Mouse (Mus musculus) forebrain, postnatal 0 days (tissue): ENCODE measurements around the gene Fcrl6. TPM values are rescaled to one million over a fixed set of nuclear protein-coding genes. Genes with fewer than 3 reads are reported as not detected.

Experiments used
- ATAC-seq: fragments of 200-750 bp; cut with Nextera tagmentation; 2 replicates; pipeline ENCODE4 v1.8.0; 2017; ENCODE audit warnings: mild to moderate bottlenecking, moderate library complexity
- DNase-seq: peaks from one replicate; pipeline ENCODE4 v3.0.0-alpha.2; 2015
- H3K27ac ChIP-seq: fragments of 300-500 bp; sonication (generic); 2 replicates; pipeline ENCODE4 v1.5.1; 2014; ENCODE audit warnings: low read depth, mild to moderate bottlenecking, antibody characterized with exemption, low read length, moderate library complexity, mixed read lengths
- H3K27me3 ChIP-seq: fragments of 300-500 bp; sonication (generic); 2 replicates; pipeline ENCODE4 v1.6.1; 2014; ENCODE audit warnings: mild to moderate bottlenecking, low read length, mixed read lengths; ENCODE audit not compliant: insufficient read depth
- H3K36me3 ChIP-seq: fragments of 300-500 bp; sonication (generic); 2 replicates; pipeline ENCODE4 v1.6.1; 2014; ENCODE audit warnings: mild to moderate bottlenecking, moderate library complexity; ENCODE audit not compliant: insufficient read depth
- H3K4me1 ChIP-seq: fragments of 300-500 bp; sonication (generic); 2 replicates; pipeline ENCODE4 v1.6.1; 2014; ENCODE audit warnings: antibody characterized with exemption; ENCODE audit not compliant: insufficient read depth
- H3K4me2 ChIP-seq: fragments of 300-500 bp; sonication (generic); 2 replicates; pipeline ENCODE4 v1.6.1; 2014; ENCODE audit warnings: low read depth, mild to moderate bottlenecking, moderate library complexity
- H3K4me3 ChIP-seq: fragments of 300-500 bp; sonication (generic); 2 replicates; pipeline ENCODE4 v1.5.1; 2014; ENCODE audit warnings: low read depth, low read length, mixed read lengths
- H3K9ac ChIP-seq: fragments of 300-500 bp; sonication (generic); 2 replicates; pipeline ENCODE4 v1.6.1; 2014; ENCODE audit warnings: mild to moderate bottlenecking
- H3K9me3 ChIP-seq: fragments of 300-500 bp; sonication (generic); 2 replicates; pipeline ENCODE4 v1.6.1; 2016; ENCODE audit warnings: low read length
- CTCF ChIP-seq: sonication (generic); IDR thresholded peaks from 2 replicates; pipeline ENCODE4 v1.5.1; 2016; ENCODE audit warnings: antibody characterized with exemption, control low read depth, low read depth
- WGBS: fragments of 180-500 bp; shearing (Covaris S2); extraction: QIAGEN DNeasy Blood & Tissue Kit; methylation state at CpG from one replicate; pipeline ENCODE4 v1.1.7; 2014; 5-methylcytosine and 5-hydroxymethylcytosine counted together
- polyA plus RNA-seq: library from polyadenylated mRNA; unstranded; fragments of >200 nt; fragmentation: Nextera tagmentation; extraction: Ambion mirVana; gene quantifications from 2 replicates; pipeline ENCODE4 v1.2.1, GENCODE M21; 2015
- total RNA-seq: library from RNA; depleted of rRNA; stranded (reverse); fragments of >200 nt; gene quantifications from 2 replicates; pipeline ENCODE4 v1.2.3, GENCODE M21; 2014

Fcrl6 gene
- total and polyA plus RNA-seq, 2 experiments from 2014 or later, result 0.18 TPM; not detected in 1

- Histone ChIP-seq H3K4me3 (no peak overlapping the region), H3K36me3 (no peaks in the 10 kb centered on the region), H3K27me3 (no peaks in the 10 kb centered on the region; the same call in 1 of the 2 replicates), H3K4me2 (peak overlapping the region; percentile 31), H3K9ac (peak overlapping the region; percentile 33; the same call in 1 of the 2 replicates), H3K9me3 (no peaks in the 10 kb centered on the region), H3K4me1 (peaks cover 9% of the 10 kb centered on the region; the same call in 1 of the 2 replicates), H3K27ac (no peak overlapping the region)
- peak; percentile 78 for ATAC-seq
- no peak for TF ChIP-seq CTCF
- 7% methylated on average over 26 of the region's 26 CpGs for WGBS
- peak; percentile 56 for DNase-seq
Measured at GRCm38 (mm10) chr1:172585612-172586567, 16.5 kb downstream of the Fcrl6 start.

GRCm38 (mm10) chr1:172585026-172585425, 17.3 kb downstream of the Fcrl6 start:
- 39% methylated on average over 4 of the region's 4 CpGs for WGBS
- Histone ChIP-seq H3K9me3 (no peaks in the 10 kb centered on the region), H3K36me3 (no peaks in the 10 kb centered on the region), H3K4me1 (peaks cover 9% of the 10 kb centered on the region; the same call in 1 of the 2 replicates), H3K4me2 (no peak overlapping the region), H3K4me3 (no peak overlapping the region), H3K27me3 (no peaks in the 10 kb centered on the region; the same call in 1 of the 2 replicates), H3K27ac (no peak overlapping the region), H3K9ac (no peak overlapping the region)
- no peak for ATAC-seq
- no peak for DNase-seq
- no peak for TF ChIP-seq CTCF

DNA sequence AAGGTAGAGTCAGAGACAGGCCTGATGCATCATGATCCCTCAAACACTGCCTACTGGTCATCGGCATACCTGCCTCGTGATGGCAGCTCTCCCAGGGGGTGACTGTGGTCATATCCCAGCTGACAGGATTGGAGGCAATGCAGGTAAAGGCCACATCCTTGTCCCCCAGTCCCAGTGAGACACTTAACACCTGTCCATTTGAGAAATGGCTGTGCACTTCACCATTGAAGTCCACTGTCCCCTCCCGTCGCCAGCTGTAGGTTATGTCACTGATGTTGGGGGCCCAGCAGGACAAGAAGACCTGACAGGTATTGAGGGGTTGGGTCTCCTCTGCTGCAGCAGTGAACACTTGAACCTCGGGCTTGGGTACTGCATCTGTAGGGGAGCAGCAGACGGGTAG, 18.1 kb downstream of the Fcrl6 start:
- WGBS, result 87% methylated on average over 6 of the region's 6 CpGs
- DNase-seq (no peak), ATAC-seq (no peak)
- H3K9ac ChIP-seq, result no peak overlapping the region
- H3K27ac ChIP-seq, result no peak overlapping the region
- no peaks in the 10 kb centered on the region; the same call in 1 of the 2 replicates for H3K27me3 ChIP-seq
- peaks cover 9% of the 10 kb centered on the region; the same call in 1 of the 2 replicates for H3K4me1 ChIP-seq
- H3K4me2 ChIP-seq, result no peak overlapping the region
- H3K36me3 ChIP-seq, result no peaks in the 10 kb centered on the region
- no peaks in the 10 kb centered on the region for H3K9me3 ChIP-seq
- TF ChIP-seq CTCF, result no peak
- no peak overlapping the region for H3K4me3 ChIP-seq

GRCm38 (mm10) chr1:172582436-172582835, 19.9 kb downstream of the Fcrl6 start:
- TF ChIP-seq CTCF, result no peak
- Histone ChIP-seq H3K4me1 (peaks cover 9% of the 10 kb centered on the region; the same call in 1 of the 2 replicates), H3K4me3 (no peak overlapping the region), H3K27ac (no peak overlapping the region), H3K27me3 (no peaks in the 10 kb centered on the region; the same call in 1 of the 2 replicates), H3K36me3 (no peaks in the 10 kb centered on the region), H3K9me3 (no peaks in the 10 kb centered on the region), H3K4me2 (no peak overlapping the region), H3K9ac (no peak overlapping the region)
- ATAC-seq (no peak), DNase-seq (no peak)
- 89% methylated on average over 8 of the region's 8 CpGs for WGBS

GRCm38 (mm10) chr1:172580116-172580515, 22.2 kb downstream of the Fcrl6 start:
- Histone ChIP-seq H3K36me3 (no peaks in the 10 kb centered on the region), H3K4me3 (no peak overlapping the region), H3K27me3 (no peaks in the 10 kb centered on the region; the same call in 1 of the 2 replicates), H3K4me2 (no peak overlapping the region), H3K9ac (no peak overlapping the region), H3K9me3 (no peaks in the 10 kb centered on the region), H3K27ac (no peak overlapping the region), H3K4me1 (no peaks in the 10 kb centered on the region)
- DNase-seq (no peak), ATAC-seq (no peak)
- 83% methylated on average over 6 of the region's 6 CpGs for WGBS
- TF ChIP-seq CTCF, result no peak

- ATAC-seq (no peak), DNase-seq (no peak)
- Histone ChIP-seq H3K36me3 (no peaks in the 10 kb centered on the region), H3K27ac (no peak overlapping the region), H3K4me2 (no peak overlapping the region), H3K27me3 (no peaks in the 10 kb centered on the region), H3K4me1 (no peaks in the 10 kb centered on the region), H3K4me3 (no peak overlapping the region), H3K9me3 (no peaks in the 10 kb centered on the region), H3K9ac (no peak overlapping the region)
- 76% methylated on average over 4 of the region's 4 CpGs for WGBS
- TF ChIP-seq CTCF, result no peak
Measured at GRCm38 (mm10) chr1:172567758-172568157, 34.6 kb downstream of the Fcrl6 start.

DNA sequence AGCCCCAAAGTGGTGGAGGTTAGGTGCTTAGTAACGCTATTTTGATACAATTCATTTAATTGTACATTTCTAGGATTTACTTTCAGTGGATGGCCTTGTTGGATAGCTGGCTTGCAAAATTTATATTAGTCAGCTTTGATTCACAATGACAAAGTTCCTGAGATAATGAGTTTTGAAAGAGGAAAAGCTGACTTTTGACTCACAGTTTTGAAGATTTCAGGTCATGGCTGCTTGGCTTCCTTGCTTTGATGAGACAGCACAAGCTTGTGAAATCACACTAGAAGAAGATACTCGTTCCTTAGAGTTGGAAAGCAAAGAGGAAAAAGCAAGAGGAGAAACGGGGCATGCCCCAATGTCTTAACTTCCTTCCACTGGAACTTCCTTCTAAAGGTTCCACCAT, 36.2 kb downstream of the Fcrl6 start:
- DNase-seq (no peak), ATAC-seq (no peak)
- no peak overlapping the region for H3K4me2 ChIP-seq
- no peak overlapping the region for H3K9ac ChIP-seq
- H3K9me3 ChIP-seq, result no peaks in the 10 kb centered on the region
- no peaks in the 10 kb centered on the region for H3K36me3 ChIP-seq
- no peak overlapping the region for H3K27ac ChIP-seq
- no peak for TF ChIP-seq CTCF
- H3K27me3 ChIP-seq, result peaks cover 11% of the 10 kb centered on the region
- no peak overlapping the region for H3K4me3 ChIP-seq
- no peaks in the 10 kb centered on the region for H3K4me1 ChIP-seq
- WGBS, result 77% methylated on average over 3 of the region's 3 CpGs
